Mouse (Mus musculus) liver, embryonic 12.5 days (tissue): ENCODE measurements around the gene Per3. TPM values are rescaled to one million over a fixed set of nuclear protein-coding genes. Genes with fewer than 3 reads are reported as not detected.

Source experiments
- ATAC-seq: fragments of 200-750 bp; cut with Nextera tagmentation; 2 replicates; pipeline ENCODE4 v1.8.0; 2017; ENCODE audit warnings: moderate number of reproducible peaks, mild to moderate bottlenecking, moderate library complexity
- H3K27ac ChIP-seq: fragments of 300-500 bp; sonication (generic); 2 replicates; pipeline ENCODE4 v1.5.1; 2016; ENCODE audit warnings: mild to moderate bottlenecking
- H3K27me3 ChIP-seq: fragments of 300-500 bp; sonication (generic); replicated peaks from 2 replicates; pipeline ENCODE4 v1.6.1; 2016; ENCODE audit warnings: mild to moderate bottlenecking, moderate library complexity
- H3K36me3 ChIP-seq: fragments of 300-500 bp; sonication (generic); 2 replicates; pipeline ENCODE4 v1.6.1; 2016; ENCODE audit warnings: mild to moderate bottlenecking, moderate library complexity
- H3K4me1 ChIP-seq: fragments of 300-500 bp; sonication (generic); 2 replicates; pipeline ENCODE4 v1.6.1; 2016
- H3K4me2 ChIP-seq: fragments of 300-500 bp; sonication (generic); 2 replicates; pipeline ENCODE4 v1.6.1; 2016; ENCODE audit warnings: mild to moderate bottlenecking, moderate library complexity
- H3K4me3 ChIP-seq: fragments of 300-500 bp; sonication (generic); 2 replicates; pipeline ENCODE4 v1.5.1; 2016; ENCODE audit warnings: mild to moderate bottlenecking, moderate library complexity
- H3K9ac ChIP-seq: fragments of 300-500 bp; sonication (generic); 2 replicates; pipeline ENCODE4 v1.6.1; 2016; ENCODE audit warnings: mild to moderate bottlenecking, moderate library complexity
- H3K9me3 ChIP-seq: fragments of 300-500 bp; sonication (generic); replicated peaks from 2 replicates; pipeline ENCODE4 v1.6.1; 2016; ENCODE audit warnings: mild to moderate bottlenecking, moderate library complexity
- WGBS: fragments of 180-500 bp; shearing (Covaris S2); methylation state at CpG from one replicate; pipeline ENCODE4 v1.1.7; 2016; ENCODE audit not compliant: insufficient replicate concordance; 5-methylcytosine and 5-hydroxymethylcytosine counted together
- polyA plus RNA-seq: library from polyadenylated mRNA; unstranded; fragments of >200 nt; fragmentation: Nextera tagmentation; extraction: Ambion mirVana; gene quantifications from 2 replicates; pipeline ENCODE4 v1.2.1, GENCODE M21; 2016

Gene Per3
- polyA plus RNA-seq, result 4.3 and 4.9 TPM in 2 replicates

DNA sequence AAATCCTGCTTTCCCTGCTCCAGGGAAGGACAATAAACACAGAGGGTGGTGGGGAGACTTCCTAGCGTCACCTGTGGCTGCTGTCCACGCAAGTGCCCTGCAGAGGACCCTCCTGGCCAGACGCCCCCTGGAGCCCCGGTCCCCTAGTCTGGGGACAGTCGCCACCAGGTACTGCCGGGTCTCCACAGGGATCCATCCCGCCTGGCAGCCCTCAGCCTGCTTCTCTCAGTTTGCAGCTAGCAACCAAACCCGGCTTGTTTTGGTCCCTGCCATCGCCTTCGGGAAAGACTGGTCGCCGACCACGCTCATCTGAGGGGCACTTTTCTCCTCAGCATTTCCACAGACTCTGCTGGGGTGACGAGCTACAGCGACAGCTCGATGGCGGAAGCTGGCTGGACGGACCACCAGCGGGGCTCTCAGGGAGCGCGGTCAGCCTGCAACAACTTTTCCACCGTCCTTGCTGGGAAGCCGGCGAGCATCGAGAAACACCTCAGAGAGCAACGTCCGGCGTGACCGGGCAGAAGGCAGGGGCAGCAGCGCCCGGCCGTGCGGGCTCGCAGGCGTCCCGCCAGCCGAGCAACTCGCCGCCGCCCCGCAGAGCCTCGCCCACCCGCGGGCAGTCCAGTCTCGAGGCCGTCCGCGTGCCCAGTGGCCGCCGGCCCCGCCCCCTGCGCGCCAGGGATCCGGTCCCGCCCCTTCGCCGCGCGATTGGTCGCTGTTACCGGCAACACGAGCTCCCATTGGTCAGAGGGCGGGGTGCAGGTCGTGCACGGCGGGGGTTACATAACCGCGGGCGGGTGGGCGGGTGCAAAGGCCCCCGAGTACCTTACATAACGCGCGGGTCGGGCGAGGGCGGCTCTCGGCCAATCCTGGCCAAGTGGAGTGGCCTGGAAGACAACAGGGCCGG lies at the start of gene Per3:
Gene Per3, minus strand, starts transcription at position 629 of the 907 bp plus-strand sequence.
- peak; percentile 97 for ATAC-seq
- H3K27ac ChIP-seq, result peak within 1 kb of the TSS; percentile 69
- no peaks in the 10 kb centered on the region for H3K9me3 ChIP-seq
- peak within 1 kb of the TSS; percentile 67 for H3K4me3 ChIP-seq
- H3K27me3 ChIP-seq, result no peaks in the 10 kb centered on the region
- H3K4me1 ChIP-seq, result peaks cover 30% of the 10 kb centered on the region
- H3K4me2 ChIP-seq, result peak within 1 kb of the TSS; percentile 99
- under 1% methylated on average over 79 of the region's 79 CpGs for WGBS
- H3K9ac ChIP-seq, result peak within 1 kb of the TSS; percentile 79
- H3K36me3 ChIP-seq, result peaks cover 27% of the 10 kb centered on the region

DNA sequence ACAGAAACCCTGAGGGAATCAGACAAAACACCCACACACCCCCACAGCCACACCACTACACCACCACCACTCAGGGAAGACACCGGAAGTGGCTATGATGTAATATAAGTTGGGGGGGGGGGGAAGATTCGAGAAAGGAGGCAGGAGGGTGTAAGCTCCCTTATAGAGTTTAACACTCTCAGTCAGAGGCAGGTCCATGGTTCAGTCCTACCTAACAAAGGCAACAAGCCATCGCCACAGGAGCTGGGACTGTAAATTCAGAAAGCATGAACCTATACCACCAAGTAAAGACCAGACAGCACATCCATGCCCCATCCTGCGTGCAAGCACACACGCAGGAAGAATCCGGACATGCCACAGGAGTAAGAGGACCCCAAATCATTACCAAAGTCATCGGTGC lies 44.8 kb upstream of the Per3 start, which contains the start of gene Gm13090:
Gene Gm13090, plus strand, starts transcription at position 301 of the 400 bp plus-strand sequence.
- ATAC-seq, result no peak
- no peaks in the 10 kb centered on the region for H3K36me3 ChIP-seq
- H3K27me3 ChIP-seq, result no peaks in the 10 kb centered on the region
- H3K9me3 ChIP-seq, result no peaks in the 10 kb centered on the region
- 78% methylated on average over 6 of the region's 7 CpGs for WGBS
- no peaks in the 10 kb centered on the region for H3K4me1 ChIP-seq
- H3K9ac ChIP-seq, result no peak within 1 kb of the TSS
- no peak within 1 kb of the TSS for H3K27ac ChIP-seq
- no peak within 1 kb of the TSS for H3K4me2 ChIP-seq
- no peak within 1 kb of the TSS for H3K4me3 ChIP-seq

GRCm38 (mm10) chr4:151088819-151089218 lies 44.4 kb upstream of the Per3 start:
- H3K27me3 ChIP-seq, result no peaks in the 10 kb centered on the region
- WGBS, result 76% methylated on average over 14 of the region's 14 CpGs
- no peak overlapping the region for H3K27ac ChIP-seq
- no peak overlapping the region for H3K4me3 ChIP-seq
- H3K4me2 ChIP-seq, result no peak overlapping the region
- no peak overlapping the region for H3K9ac ChIP-seq
- H3K36me3 ChIP-seq, result no peaks in the 10 kb centered on the region
- ATAC-seq, result no peak
- no peaks in the 10 kb centered on the region for H3K9me3 ChIP-seq
- no peaks in the 10 kb centered on the region for H3K4me1 ChIP-seq

GRCm38 (mm10) chr4:151087358-151087757 lies 42.9 kb upstream of the Per3 start:
- H3K4me2 ChIP-seq, result no peak overlapping the region
- no peak for ATAC-seq
- no peaks in the 10 kb centered on the region for H3K27me3 ChIP-seq
- no peaks in the 10 kb centered on the region for H3K4me1 ChIP-seq
- 89% methylated on average over 1 of the region's 1 CpGs for WGBS
- H3K9me3 ChIP-seq, result no peaks in the 10 kb centered on the region
- H3K9ac ChIP-seq, result no peak overlapping the region
- H3K4me3 ChIP-seq, result no peak overlapping the region
- no peaks in the 10 kb centered on the region for H3K36me3 ChIP-seq
- H3K27ac ChIP-seq, result no peak overlapping the region

- H3K9me3 ChIP-seq, result no peaks in the 10 kb centered on the region
- 67% methylated on average over 5 of the region's 5 CpGs for WGBS
- H3K4me3 ChIP-seq, result no peak overlapping the region
- no peaks in the 10 kb centered on the region for H3K27me3 ChIP-seq
- H3K9ac ChIP-seq, result no peak overlapping the region
- no peak overlapping the region for H3K4me2 ChIP-seq
- no peaks in the 10 kb centered on the region for H3K4me1 ChIP-seq
- no peak for ATAC-seq
- no peak overlapping the region for H3K27ac ChIP-seq
- H3K36me3 ChIP-seq, result no peaks in the 10 kb centered on the region
These were observed 38.6 kb upstream of the Per3 start for GRCm38 (mm10) chr4:151083027-151083426.

GRCm38 (mm10) chr4:151081977-151082376 lies 37.5 kb upstream of the Per3 start:
- Histone ChIP-seq H3K9me3 (no peaks in the 10 kb centered on the region), H3K4me1 (no peaks in the 10 kb centered on the region), H3K4me3 (no peak overlapping the region), H3K27me3 (peaks cover 5% of the 10 kb centered on the region; the same call in 1 of the 2 replicates), H3K27ac (no peak overlapping the region), H3K9ac (no peak overlapping the region), H3K36me3 (no peaks in the 10 kb centered on the region), H3K4me2 (no peak overlapping the region)
- ATAC-seq, result no peak
- 77% methylated on average over 13 of the region's 13 CpGs for WGBS

DNA sequence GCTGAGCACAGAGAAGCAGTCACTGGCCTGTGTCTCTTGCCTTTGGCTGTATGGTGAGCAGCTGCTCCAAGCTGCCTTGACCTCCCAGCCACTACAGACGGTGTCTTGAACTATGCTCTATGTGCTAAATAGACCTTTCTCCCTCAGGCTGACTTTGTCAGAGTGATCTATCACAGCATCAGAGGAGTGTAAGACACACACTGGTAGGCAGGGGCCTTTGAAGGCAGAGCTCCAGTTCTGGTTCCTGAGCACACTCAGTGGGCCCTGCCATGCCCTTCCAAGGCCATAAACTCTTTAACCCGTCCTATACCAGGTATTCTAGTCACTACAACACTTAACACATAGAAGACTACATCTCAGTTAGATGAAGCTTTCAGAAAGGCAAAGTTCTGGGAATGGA lies 36.9 kb upstream of the Per3 start:
- Histone ChIP-seq H3K27ac (no peak overlapping the region), H3K4me2 (no peak overlapping the region), H3K4me3 (no peak overlapping the region), H3K27me3 (peaks cover 5% of the 10 kb centered on the region; the same call in 1 of the 2 replicates), H3K4me1 (no peaks in the 10 kb centered on the region), H3K36me3 (no peaks in the 10 kb centered on the region), H3K9ac (no peak overlapping the region), H3K9me3 (no peaks in the 10 kb centered on the region)
- ATAC-seq, result no peak
- WGBS, result 56% methylated on average over 2 of the region's 2 CpGs

GRCm38 (mm10) chr4:151074817-151075216 lies 30.4 kb upstream of the Per3 start:
- no peak for ATAC-seq
- Histone ChIP-seq H3K27ac (no peak overlapping the region), H3K36me3 (no peaks in the 10 kb centered on the region), H3K9me3 (no peaks in the 10 kb centered on the region), H3K27me3 (peaks cover 9% of the 10 kb centered on the region; the same call in 1 of the 2 replicates), H3K9ac (no peak overlapping the region), H3K4me2 (no peak overlapping the region), H3K4me1 (no peaks in the 10 kb centered on the region), H3K4me3 (no peak overlapping the region)
- 83% methylated on average over 15 of the region's 15 CpGs for WGBS

- 39% methylated on average over 13 of the region's 13 CpGs for WGBS
- ATAC-seq, result no peak
These were observed 28.8 kb upstream of the Per3 start for GRCm38 (mm10) chr4:151073108-151073744.

GRCm38 (mm10) chr4:151070962-151071361 lies 26.5 kb upstream of the Per3 start:
- Histone ChIP-seq H3K4me2 (no peak overlapping the region), H3K27ac (no peak overlapping the region), H3K9me3 (no peaks in the 10 kb centered on the region), H3K9ac (no peak overlapping the region), H3K36me3 (no peaks in the 10 kb centered on the region), H3K27me3 (0 out of 2 replicates have a peak, but pooled peaks cover 4% of the 10 kb centered on the region), H3K4me3 (no peak overlapping the region), H3K4me1 (no peaks in the 10 kb centered on the region)
- WGBS, result 48% methylated on average over 7 of the region's 7 CpGs
- no peak for ATAC-seq

More at GRCm38 (mm10) chr4:151073108-151073744, 28.8 kb upstream of the Per3 start:
- H3K9me3 ChIP-seq, result no peaks in the 10 kb centered on the region
- H3K36me3 ChIP-seq, result no peaks in the 10 kb centered on the region
- no peak overlapping the region for H3K4me2 ChIP-seq
- H3K27me3 ChIP-seq, result peaks cover 9% of the 10 kb centered on the region; the same call in 1 of the 2 replicates
- H3K27ac ChIP-seq, result no peak overlapping the region
- H3K9ac ChIP-seq, result no peak overlapping the region
- H3K4me1 ChIP-seq, result no peaks in the 10 kb centered on the region
- H3K4me3 ChIP-seq, result no peak overlapping the region

DNA sequence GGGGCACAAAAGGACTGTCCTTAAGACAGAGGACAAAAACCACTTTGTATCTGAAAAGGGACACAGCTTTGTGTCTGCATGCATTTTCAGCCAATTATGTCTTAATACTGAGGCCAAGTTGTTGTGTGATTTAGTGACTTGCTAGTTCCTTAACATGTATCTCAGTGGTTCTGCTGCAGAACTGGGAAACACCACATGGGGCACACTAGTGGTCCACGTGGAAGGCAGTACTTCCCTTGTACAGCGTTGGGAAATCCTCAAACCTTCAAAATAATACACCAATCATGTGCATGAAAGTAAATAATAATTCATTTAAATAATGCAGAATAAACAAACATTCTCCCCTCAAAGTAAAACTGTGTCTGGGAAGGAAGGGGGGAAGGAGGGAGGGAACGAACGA lies 24.3 kb upstream of the Per3 start:
- Histone ChIP-seq H3K36me3 (no peaks in the 10 kb centered on the region), H3K27ac (no peak overlapping the region), H3K4me3 (no peak overlapping the region), H3K9ac (no peak overlapping the region), H3K4me1 (no peaks in the 10 kb centered on the region), H3K4me2 (no peak overlapping the region), H3K27me3 (0 out of 2 replicates have a peak, but pooled peaks cover 4% of the 10 kb centered on the region), H3K9me3 (no peaks in the 10 kb centered on the region)
- WGBS, result 31% methylated on average over 4 of the region's 4 CpGs
- no peak for ATAC-seq

GRCm38 (mm10) chr4:151059566-151059965 lies 15.1 kb upstream of the Per3 start:
- H3K36me3 ChIP-seq, result peaks cover 11% of the 10 kb centered on the region
- no peak for ATAC-seq
- H3K27me3 ChIP-seq, result no peaks in the 10 kb centered on the region
- no peak overlapping the region for H3K27ac ChIP-seq
- peaks cover 13% of the 10 kb centered on the region for H3K9me3 ChIP-seq
- H3K4me3 ChIP-seq, result no peak overlapping the region
- H3K4me1 ChIP-seq, result peaks cover 16% of the 10 kb centered on the region
- no peak overlapping the region for H3K4me2 ChIP-seq
- H3K9ac ChIP-seq, result no peak overlapping the region
- 83% methylated on average over 4 of the region's 4 CpGs for WGBS
